In the genomic region with DNA sequence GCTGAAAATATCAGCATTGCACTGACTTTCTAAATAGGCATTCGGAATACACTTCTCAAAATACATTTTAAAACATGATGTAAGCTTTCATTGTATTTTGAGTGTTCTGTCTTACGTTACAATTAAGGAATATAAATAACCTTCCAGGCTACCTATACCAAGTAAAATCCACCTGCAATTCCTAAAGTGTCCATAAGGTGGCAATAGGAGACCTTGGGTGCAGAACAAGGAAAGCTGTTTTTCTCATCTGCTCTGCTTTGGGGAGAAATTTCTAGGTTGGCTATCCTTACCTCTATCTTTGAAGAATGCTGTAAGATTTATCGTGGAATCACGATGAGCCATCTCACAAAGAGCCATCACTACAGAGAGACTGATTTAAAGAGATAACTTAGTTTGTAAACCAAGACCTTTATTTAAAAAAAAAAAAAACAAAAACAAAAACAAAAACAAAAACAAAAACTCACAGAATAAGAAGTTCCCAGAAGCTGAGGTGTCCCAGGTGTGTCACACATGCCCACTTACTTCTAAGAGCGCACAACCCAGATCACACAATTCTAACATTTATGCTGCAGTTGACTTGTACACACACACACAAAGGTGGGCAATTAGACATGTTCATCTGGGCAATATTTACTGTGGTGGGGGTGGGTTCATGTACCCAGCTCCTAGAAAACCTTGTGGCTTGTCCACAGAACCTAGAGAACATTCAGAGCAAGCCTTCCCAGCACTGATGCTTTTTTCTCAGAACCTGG, we compare ENCODE assay signal across 10 mouse cellular contexts.
A peak's percentile ranks its signal among the peaks of the same experiment; 100 is the strongest.
DNase-seq lines count a peak whose midpoint lies in the region; ATAC-seq and TF ChIP-seq lines count a peak whose summit lies in the region.
"Had no signal": no experiment of that assay in that cellular context is flagged by ENCODE, and none has a peak within 500 bp of the region (broad histone marks: within the 10 kb centered on the region; RNA-seq: fewer than 3 reads in every experiment).

No protein-coding gene starts in this region.

- TF ChIP-seq CTCF in E14TG2a.4 (conservative IDR thresholded peaks at IDR 0.05; ENCODE audit: low read length), result peak; percentile 97

- H3K4me2 ChIP-seq in hindbrain, embryonic 14.5 days (replicated peaks), result no peak overlapping the region
- H3K4me2 ChIP-seq: embryonic facial prominence, embryonic 15.5 days had no signal

- peak; percentile 73; the same call in 1 of the 2 replicates for ATAC-seq in hindbrain, embryonic 14.5 days (ENCODE audit: low FRiP score)
- peak; percentile 80 for ATAC-seq in megakaryocyte, adult 5-6 weeks (ENCODE audit: poor library complexity, severe bottlenecking)

- peaks cover 16% of the 10 kb centered on the region for H3K4me1 ChIP-seq in E14TG2a.4 (replicated peaks; ENCODE audit: low read depth, low read length)
- no peaks in the 10 kb centered on the region for H3K4me1 ChIP-seq in hindbrain, embryonic 14.5 days (replicated peaks; ENCODE audit: control insufficient read depth, insufficient read depth, low read length)
- H3K4me1 ChIP-seq: embryonic facial prominence, embryonic 15.5 days had no signal

- peak; percentile 63 for DNase-seq in layer of hippocampus, adult 11-12 months (ENCODE audit: low spot score)
- DNase-seq in layer of hippocampus, adult 8-10 months (ENCODE audit: low spot score in 2 of 2), result no peak
- DNase-seq in c-Kit-positive CD71-positive TER-119-positive erythroid progenitor cells, embryonic 14.5 days (ENCODE audit: low spot score), result peak; percentile 45
- DNase-seq in hindbrain, embryonic 14.5 days (ENCODE audit: low spot score), result peak; percentile 96
- no peak for DNase-seq in spleen, postnatal 14 days (ENCODE audit: low spot score in 2 of 2)
- no peak for DNase-seq in spleen, postnatal 4 days (ENCODE audit: low spot score in 2 of 2)

- H3K36me3 ChIP-seq in E14TG2a.4 (ENCODE audit: insufficient read depth, low read length), result no peaks in the 10 kb centered on the region
- H3K36me3 ChIP-seq in hindbrain, embryonic 14.5 days (replicated peaks; ENCODE audit: control insufficient read depth, insufficient read depth), result no peaks in the 10 kb centered on the region
- H3K36me3 ChIP-seq: embryonic facial prominence, embryonic 15.5 days had no signal

- peaks cover 7% of the 10 kb centered on the region; the same call in 1 of the 2 replicates for H3K27me3 ChIP-seq in E14TG2a.4 (ENCODE audit: insufficient read depth, low read length)
- no peaks in the 10 kb centered on the region for H3K27me3 ChIP-seq in hindbrain, embryonic 14.5 days (ENCODE audit: control insufficient read depth, insufficient read depth, low read length)
- H3K27me3 ChIP-seq: embryonic facial prominence, embryonic 15.5 days had no signal

- H3K9me3 ChIP-seq in E14TG2a.4 (ENCODE audit: low read length), result no peaks in the 10 kb centered on the region
- no peaks in the 10 kb centered on the region for H3K9me3 ChIP-seq in hindbrain, embryonic 14.5 days (ENCODE audit: control insufficient read depth, low read length)
- H3K9me3 ChIP-seq: embryonic facial prominence, embryonic 15.5 days had no signal

- no peak overlapping the region for H3K4me3 ChIP-seq in E14TG2a.4 (replicated peaks; ENCODE audit: low read length)
- no peak overlapping the region for H3K4me3 ChIP-seq in hindbrain, embryonic 14.5 days (replicated peaks; ENCODE audit: low read length)
- H3K4me3 ChIP-seq: embryonic facial prominence, embryonic 15.5 days had no signal

- 34% methylated on average over 5 of the region's 5 CpGs for WGBS in hindbrain, embryonic 14.5 days

- H3K9ac ChIP-seq in hindbrain, embryonic 14.5 days, result no peak overlapping the region
- H3K9ac ChIP-seq: embryonic facial prominence, embryonic 15.5 days had no signal

- no peak overlapping the region for H3K27ac ChIP-seq in hindbrain, embryonic 14.5 days
- H3K27ac ChIP-seq: embryonic facial prominence, embryonic 15.5 days; macrophage had no signal

Comparison
In these comparisons a context has a peak if more than half of its experiments do, and no peak if none do; other contexts are left out.
1. DNase-seq: peak in layer of hippocampus, adult 11-12 months (single experiment), c-Kit-positive CD71-positive TER-119-positive erythroid progenitor cells, embryonic 14.5 days (single experiment) and hindbrain, embryonic 14.5 days (single experiment); none in layer of hippocampus, adult 8-10 months (0 of 2), spleen, postnatal 14 days (0 of 2) and spleen, postnatal 4 days (0 of 2).